Mouse (Mus musculus): ENCODE results near the gene Cd300ld5. TPM values are rescaled to one million over a fixed set of nuclear protein-coding genes. Genes with fewer than 3 reads are reported as not detected.
A peak's percentile ranks its signal among the peaks of the same experiment; 100 is the strongest.

The Cd300ld5 gene
- polyA plus RNA-seq, 1 experiment = not detected

- TF ChIP-seq POLR2A (IDR thresholded peaks at IDR 0.05; ENCODE audit: extremely low read depth, insufficient read depth, low read length) = no peak
- TF ChIP-seq CTCF (IDR thresholded peaks at IDR 0.05; ENCODE audit: extremely low read depth, insufficient read depth, low read length) = no peak
- H3K4me1 ChIP-seq (ENCODE audit: control insufficient read depth, insufficient read depth, low read length) = peaks cover 5% of the 10 kb centered on the region
Observed at GRCm38 (mm10) chr11:115075859-115076258, 38.3 kb upstream of the Cd300ld5 start.

GRCm38 (mm10) chr11:115075407-115075806 lies 37.8 kb upstream of the Cd300ld5 start:
- Histone ChIP-seq H3K4me1 (ENCODE audit: control insufficient read depth, insufficient read depth, low read length) (peaks cover 5% of the 10 kb centered on the region), H3K4me3 (ENCODE audit: insufficient read depth, low read length) (no peak overlapping the region), H3K27ac (ENCODE audit: insufficient read depth, low read length) (no peak overlapping the region)
- no peak for TF ChIP-seq POLR2A (IDR thresholded peaks at IDR 0.05; ENCODE audit: extremely low read depth, insufficient read depth, low read length)
- no peak for TF ChIP-seq CTCF (IDR thresholded peaks at IDR 0.05; ENCODE audit: extremely low read depth, insufficient read depth, low read length)

More at GRCm38 (mm10) chr11:115075859-115076258, 38.3 kb upstream of the Cd300ld5 start:
- H3K4me3 ChIP-seq (ENCODE audit: insufficient read depth, low read length) = no peak overlapping the region
- H3K27ac ChIP-seq (ENCODE audit: insufficient read depth, low read length) = no peak overlapping the region

DNA sequence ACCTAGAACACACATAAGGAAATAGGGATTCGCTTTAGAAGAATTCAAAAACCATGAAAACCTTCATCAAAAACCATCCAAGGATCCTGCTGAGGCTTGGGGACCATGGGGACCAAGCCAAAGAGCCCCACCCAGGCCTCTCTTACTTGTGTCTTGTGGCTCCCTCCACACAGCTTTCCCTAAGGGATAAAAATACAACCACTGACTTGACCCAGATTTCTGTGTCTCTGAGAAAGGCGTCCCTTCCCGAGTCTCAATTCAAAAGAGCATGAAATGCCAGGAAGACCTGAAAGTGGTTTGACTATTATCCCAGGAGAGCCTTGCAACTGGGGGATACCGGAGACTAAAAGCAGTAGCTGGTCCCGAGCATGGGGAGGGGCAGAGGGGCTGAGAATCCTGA lies 35.4 kb upstream of the Cd300ld5 start:
- no peak overlapping the region for H3K4me3 ChIP-seq (ENCODE audit: insufficient read depth, low read length)
- H3K27ac ChIP-seq (ENCODE audit: insufficient read depth, low read length) = no peak overlapping the region
- H3K4me1 ChIP-seq (ENCODE audit: control insufficient read depth, insufficient read depth, low read length) = peaks cover 5% of the 10 kb centered on the region
- TF ChIP-seq POLR2A (IDR thresholded peaks at IDR 0.05; ENCODE audit: extremely low read depth, insufficient read depth, low read length) (no peak), CTCF (IDR thresholded peaks at IDR 0.05; ENCODE audit: extremely low read depth, insufficient read depth, low read length) (no peak)

DNA sequence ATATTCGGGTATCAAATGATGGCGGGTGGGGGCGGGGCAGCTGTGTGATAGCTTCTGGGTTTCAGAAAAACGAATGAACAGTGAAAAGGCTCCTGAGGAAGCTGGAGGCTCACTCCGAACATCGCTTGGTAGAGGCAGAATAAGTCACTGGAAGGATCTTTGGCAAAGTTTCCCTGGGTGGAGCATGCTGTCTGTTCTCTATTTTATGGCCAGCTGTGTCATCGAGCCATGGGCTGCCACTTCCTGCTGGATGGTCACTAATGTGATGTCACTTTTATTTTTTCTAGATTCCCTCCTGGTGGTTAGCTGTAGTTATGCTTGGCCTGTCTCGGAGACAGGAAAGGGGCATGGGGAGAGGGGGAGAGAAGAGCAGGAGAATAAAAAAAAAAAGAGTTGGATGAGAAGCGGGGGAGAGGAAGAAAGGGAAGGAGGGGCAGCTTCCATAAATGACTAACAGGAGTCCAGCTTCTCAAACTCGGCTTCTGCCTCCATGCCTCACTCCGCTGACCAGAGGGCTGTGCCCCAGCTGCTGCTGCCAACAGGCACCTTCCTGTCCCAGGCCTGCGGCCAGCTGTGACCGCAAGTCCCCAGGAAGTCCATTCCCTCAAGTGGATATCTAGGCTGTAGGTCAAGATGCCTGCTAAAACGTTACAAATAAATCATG lies 34.2 kb upstream of the Cd300ld5 start:
- no peak overlapping the region for H3K4me3 ChIP-seq (ENCODE audit: insufficient read depth, low read length)
- H3K4me1 ChIP-seq (ENCODE audit: control insufficient read depth, insufficient read depth, low read length) = peaks cover 5% of the 10 kb centered on the region
- H3K27ac ChIP-seq (ENCODE audit: insufficient read depth, low read length) = no peak overlapping the region
- no peak for TF ChIP-seq POLR2A (IDR thresholded peaks at IDR 0.05; ENCODE audit: extremely low read depth, insufficient read depth, low read length)
- TF ChIP-seq CTCF (IDR thresholded peaks at IDR 0.05; ENCODE audit: extremely low read depth, insufficient read depth, low read length) = no peak

DNA sequence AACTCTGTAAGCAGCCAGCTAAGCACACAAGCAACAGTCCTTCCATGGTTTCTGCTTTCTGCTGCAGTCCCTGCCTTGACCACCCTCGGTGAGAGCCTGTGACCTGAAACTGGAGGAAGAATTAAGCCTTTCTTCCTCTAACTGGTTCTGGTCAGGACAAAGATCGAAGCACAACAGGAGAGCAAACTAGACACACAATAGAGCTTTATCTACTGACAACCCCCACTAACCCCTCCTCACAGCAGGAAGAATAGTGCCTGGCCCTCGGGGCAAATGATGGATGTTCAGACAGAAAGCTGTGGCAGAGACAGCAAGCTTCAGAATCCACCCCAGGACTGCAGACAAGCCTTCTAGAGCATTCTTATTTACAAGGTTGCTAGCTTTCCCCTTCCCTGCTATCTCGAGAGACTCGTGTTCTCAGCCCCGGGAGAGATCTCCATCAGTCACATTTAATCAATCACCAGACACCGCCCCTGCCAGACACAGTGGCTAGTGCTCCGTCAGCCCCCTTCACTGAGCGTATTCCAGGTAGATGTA lies 33.5 kb upstream of the Cd300ld5 start:
- peak overlapping the region; percentile 57; the same call in 1 of the 2 replicates for H3K27ac ChIP-seq (ENCODE audit: insufficient read depth, low read length)
- TF ChIP-seq CTCF (IDR thresholded peaks at IDR 0.05; ENCODE audit: extremely low read depth, insufficient read depth, low read length) (no peak), POLR2A (IDR thresholded peaks at IDR 0.05; ENCODE audit: extremely low read depth, insufficient read depth, low read length) (no peak)
- H3K4me3 ChIP-seq (ENCODE audit: insufficient read depth, low read length) = no peak overlapping the region
- H3K4me1 ChIP-seq (ENCODE audit: control insufficient read depth, insufficient read depth, low read length) = peaks cover 5% of the 10 kb centered on the region

DNA sequence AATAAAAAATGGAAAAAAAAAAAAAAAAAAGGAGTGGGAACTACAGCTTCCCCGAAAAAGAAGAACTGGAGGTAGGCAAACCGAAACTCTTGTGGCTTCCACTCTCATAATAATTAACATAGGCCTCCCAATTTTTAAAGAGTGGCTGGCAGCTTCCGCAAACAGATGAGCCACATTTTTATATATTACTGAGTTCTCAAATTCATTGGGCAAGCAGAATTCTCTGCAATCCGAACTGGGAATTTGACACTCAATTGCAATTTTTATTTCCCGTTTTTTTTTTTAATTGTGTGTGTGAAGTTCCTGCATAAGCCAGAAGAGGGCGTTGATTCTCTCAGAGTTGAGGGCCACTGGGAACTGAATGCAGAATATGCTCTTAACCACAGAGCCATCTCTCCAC lies 29.2 kb upstream of the Cd300ld5 start:
- Histone ChIP-seq H3K4me1 (ENCODE audit: control insufficient read depth, insufficient read depth, low read length) (no peaks in the 10 kb centered on the region), H3K27ac (ENCODE audit: insufficient read depth, low read length) (no peak overlapping the region), H3K4me3 (ENCODE audit: insufficient read depth, low read length) (no peak overlapping the region)
- TF ChIP-seq POLR2A (IDR thresholded peaks at IDR 0.05; ENCODE audit: extremely low read depth, insufficient read depth, low read length) (no peak), CTCF (IDR thresholded peaks at IDR 0.05; ENCODE audit: extremely low read depth, insufficient read depth, low read length) (no peak)

- no peaks in the 10 kb centered on the region for H3K4me1 ChIP-seq (ENCODE audit: control insufficient read depth, insufficient read depth, low read length)
- no peak within 1 kb of the TSS for H3K27ac ChIP-seq (ENCODE audit: insufficient read depth, low read length)
Observed at GRCm38 (mm10) chr11:115062077-115062476, 24.5 kb upstream of the Cd300ld5 start, which contains the start of gene Cd300e. Gene Cd300e, minus strand, starts transcription at chr11:115062177.

GRCm38 (mm10) chr11:115059797-115060196 lies 22.2 kb upstream of the Cd300ld5 start:
- Histone ChIP-seq H3K4me3 (ENCODE audit: insufficient read depth, low read length) (no peak overlapping the region), H3K27ac (ENCODE audit: insufficient read depth, low read length) (no peak overlapping the region), H3K4me1 (ENCODE audit: control insufficient read depth, insufficient read depth, low read length) (no peaks in the 10 kb centered on the region)
- TF ChIP-seq CTCF (IDR thresholded peaks at IDR 0.05; ENCODE audit: extremely low read depth, insufficient read depth, low read length) (no peak), POLR2A (IDR thresholded peaks at IDR 0.05; ENCODE audit: extremely low read depth, insufficient read depth, low read length) (no peak)

More at GRCm38 (mm10) chr11:115062077-115062476, 24.5 kb upstream of the Cd300ld5 start, which contains the start of gene Cd300e:
- no peak within 1 kb of the TSS for H3K4me3 ChIP-seq (ENCODE audit: insufficient read depth, low read length)
- no peak for TF ChIP-seq POLR2A (IDR thresholded peaks at IDR 0.05; ENCODE audit: extremely low read depth, insufficient read depth, low read length)
- TF ChIP-seq CTCF (IDR thresholded peaks at IDR 0.05; ENCODE audit: extremely low read depth, insufficient read depth, low read length) = no peak

DNA sequence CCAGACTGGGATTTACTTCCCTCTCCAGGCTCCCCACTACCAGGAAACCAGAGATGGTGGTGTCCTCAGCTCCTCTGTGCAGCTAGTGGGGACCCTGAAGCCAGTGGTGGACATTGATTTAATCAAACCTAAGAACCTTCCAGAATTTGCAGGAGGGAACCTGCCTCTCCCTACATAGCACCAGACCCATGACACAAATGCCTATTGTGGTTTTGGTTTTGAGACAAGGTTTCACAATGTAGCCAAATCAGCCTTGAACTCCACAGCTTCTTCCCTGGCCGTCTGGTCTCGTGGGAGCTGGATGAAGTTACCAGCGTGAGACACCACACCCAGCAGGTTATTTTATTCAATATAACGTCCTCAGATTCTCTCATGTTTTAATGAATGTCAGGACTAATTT lies 21.1 kb upstream of the Cd300ld5 start:
- H3K4me3 ChIP-seq (ENCODE audit: insufficient read depth, low read length) = no peak overlapping the region
- TF ChIP-seq CTCF (IDR thresholded peaks at IDR 0.05; ENCODE audit: extremely low read depth, insufficient read depth, low read length) (no peak), POLR2A (IDR thresholded peaks at IDR 0.05; ENCODE audit: extremely low read depth, insufficient read depth, low read length) (no peak)
- no peaks in the 10 kb centered on the region for H3K4me1 ChIP-seq (ENCODE audit: control insufficient read depth, insufficient read depth, low read length)
- no peak overlapping the region for H3K27ac ChIP-seq (ENCODE audit: insufficient read depth, low read length)

- peaks cover under 1% of the 10 kb centered on the region; the same call in 1 of the 2 replicates for H3K4me1 ChIP-seq (ENCODE audit: control insufficient read depth, insufficient read depth, low read length)
- no peak overlapping the region for H3K4me3 ChIP-seq (ENCODE audit: insufficient read depth, low read length)
- H3K27ac ChIP-seq (ENCODE audit: insufficient read depth, low read length) = no peak overlapping the region
- no peak for TF ChIP-seq POLR2A (IDR thresholded peaks at IDR 0.05; ENCODE audit: extremely low read depth, insufficient read depth, low read length)
- TF ChIP-seq CTCF (IDR thresholded peaks at IDR 0.05; ENCODE audit: extremely low read depth, insufficient read depth, low read length) = no peak
Observed at GRCm38 (mm10) chr11:115054537-115054936, 17.0 kb upstream of the Cd300ld5 start.
